Mouse (Mus musculus): ENCODE results near the gene Unc79.

The Unc79 gene

GRCm38 (mm10) chr12:103040136-103040535, 91.5 kb downstream of the Unc79 start:
- DNase-seq (ENCODE audit: low read depth, low spot score), result no peak

- DNase-seq (ENCODE audit: low read depth, low spot score), result no peak
Observed at GRCm38 (mm10) chr12:103041401-103041800, 92.7 kb downstream of the Unc79 start.

- no peak for DNase-seq (ENCODE audit: low read depth, low spot score)
Observed at GRCm38 (mm10) chr12:103042711-103043110, 94.1 kb downstream of the Unc79 start.

GRCm38 (mm10) chr12:103044422-103044821, 95.8 kb downstream of the Unc79 start:
- no peak for DNase-seq (ENCODE audit: low read depth, low spot score)

GRCm38 (mm10) chr12:103049865-103050264, 101.2 kb downstream of the Unc79 start:
- DNase-seq (ENCODE audit: low read depth, low spot score), result no peak

GRCm38 (mm10) chr12:103059321-103060053, 110.8 kb downstream of the Unc79 start:
- peak; percentile 38 for DNase-seq (ENCODE audit: low read depth, low spot score)

- DNase-seq (ENCODE audit: low read depth, low spot score), result no peak
Observed at GRCm38 (mm10) chr12:103060791-103061190, 112.1 kb downstream of the Unc79 start.

GRCm38 (mm10) chr12:103062133-103062532, 113.5 kb downstream of the Unc79 start:
- DNase-seq (ENCODE audit: low read depth, low spot score), result no peak

GRCm38 (mm10) chr12:103064944-103065343, 116.3 kb downstream of the Unc79 start:
- DNase-seq (ENCODE audit: low read depth, low spot score), result peak; percentile 56

- DNase-seq (ENCODE audit: low read depth, low spot score), result no peak
Observed at GRCm38 (mm10) chr12:103068161-103068560, 119.5 kb downstream of the Unc79 start.

GRCm38 (mm10) chr12:103069565-103069964, 120.9 kb downstream of the Unc79 start:
- peak; percentile 6 for DNase-seq (ENCODE audit: low read depth, low spot score)

- DNase-seq (ENCODE audit: low read depth, low spot score), result no peak
Observed at GRCm38 (mm10) chr12:103073953-103074352, 125.3 kb downstream of the Unc79 start.

GRCm38 (mm10) chr12:103078751-103079150, 130.1 kb downstream of the Unc79 start:
- no peak for DNase-seq (ENCODE audit: low read depth, low spot score)

- no peak for DNase-seq (ENCODE audit: low read depth, low spot score)
Observed at GRCm38 (mm10) chr12:103080055-103080454, 131.4 kb downstream of the Unc79 start.

GRCm38 (mm10) chr12:103091831-103092230, 143.2 kb downstream of the Unc79 start:
- DNase-seq (ENCODE audit: low read depth, low spot score), result no peak

- no peak for DNase-seq (ENCODE audit: low read depth, low spot score)
Observed at GRCm38 (mm10) chr12:103095160-103095559, 146.5 kb downstream of the Unc79 start.

- peak; percentile 16 for DNase-seq (ENCODE audit: low read depth, low spot score)
Observed at GRCm38 (mm10) chr12:103099185-103099584, 150.5 kb downstream of the Unc79 start.

GRCm38 (mm10) chr12:103100088-103100487, 151.4 kb downstream of the Unc79 start:
- DNase-seq (ENCODE audit: low read depth, low spot score), result peak; percentile 13

- DNase-seq (ENCODE audit: low read depth, low spot score), result no peak
Observed at GRCm38 (mm10) chr12:103103041-103103440, 154.4 kb downstream of the Unc79 start.

- peak; percentile 7 for DNase-seq (ENCODE audit: low read depth, low spot score)
Observed at GRCm38 (mm10) chr12:103103601-103104000, 154.9 kb downstream of the Unc79 start.

- DNase-seq (ENCODE audit: low read depth, low spot score), result no peak
Observed at GRCm38 (mm10) chr12:103109301-103109700, 160.6 kb downstream of the Unc79 start.

- DNase-seq (ENCODE audit: low read depth, low spot score), result no peak
Observed at GRCm38 (mm10) chr12:103116639-103117038, 168.0 kb downstream of the Unc79 start.

- DNase-seq (ENCODE audit: low read depth, low spot score), result no peak
Observed at GRCm38 (mm10) chr12:103117517-103118193, 169.0 kb downstream of the Unc79 start.
